Mouse (Mus musculus) hindbrain, embryonic 11.5 days (tissue): ENCODE measurements around the gene Gipc2. TPM values are rescaled to one million over a fixed set of nuclear protein-coding genes. Genes with fewer than 3 reads are reported as not detected.

Experiments used
- ATAC-seq: fragments of 200-750 bp; cut with Nextera tagmentation; 2 replicates; pipeline ENCODE4 v1.8.0; 2017; ENCODE audit warnings: mild to moderate bottlenecking, moderate TSS enrichment, moderate library complexity; ENCODE audit not compliant: low FRiP score
- DNase-seq: peaks from one replicate; pipeline ENCODE4 v3.0.0-alpha.2; 2015; ENCODE audit warnings: low spot score
- H3K27ac ChIP-seq: fragments of 300-500 bp; sonication (generic); 2 replicates; pipeline ENCODE4 v1.5.1; 2014; ENCODE audit warnings: mild to moderate bottlenecking, low read depth, low read length
- H3K27me3 ChIP-seq: fragments of 300-500 bp; sonication (generic); 2 replicates; pipeline ENCODE4 v1.6.1; 2014; ENCODE audit warnings: mild to moderate bottlenecking, low read length, moderate library complexity, mixed read lengths; ENCODE audit not compliant: control insufficient read depth, insufficient read depth
- H3K36me3 ChIP-seq: fragments of 300-500 bp; sonication (generic); 2 replicates; pipeline ENCODE4 v1.6.1; 2014; ENCODE audit warnings: mild to moderate bottlenecking, low read length, moderate library complexity, mixed read lengths; ENCODE audit not compliant: control insufficient read depth, insufficient read depth
- H3K4me1 ChIP-seq: fragments of 300-500 bp; sonication (generic); replicated peaks from 2 replicates; pipeline ENCODE4 v1.6.1; 2014; ENCODE audit warnings: low read length, mixed read lengths; ENCODE audit not compliant: control insufficient read depth, insufficient read depth
- H3K4me2 ChIP-seq: fragments of 300-500 bp; sonication (generic); replicated peaks from 2 replicates; pipeline ENCODE4 v1.6.1; 2014; ENCODE audit warnings: mild to moderate bottlenecking, low read depth, low read length
- H3K4me3 ChIP-seq: fragments of 300-500 bp; sonication (generic); 2 replicates; pipeline ENCODE4 v1.5.1; 2014; ENCODE audit warnings: low read depth, low read length
- H3K9ac ChIP-seq: fragments of 300-500 bp; sonication (generic); 2 replicates; pipeline ENCODE4 v1.6.1; 2014; ENCODE audit warnings: low read depth, low read length
- H3K9me3 ChIP-seq: fragments of 300-500 bp; sonication (generic); 2 replicates; pipeline ENCODE4 v1.6.1; 2016; ENCODE audit warnings: low read length; ENCODE audit not compliant: control insufficient read depth
- WGBS: fragments of 180-500 bp; shearing (Covaris S2); extraction: QIAGEN DNeasy Blood & Tissue Kit; methylation state at CpG from one replicate; pipeline ENCODE4 v1.1.7; 2014; 5-methylcytosine and 5-hydroxymethylcytosine counted together
- polyA plus RNA-seq: library from polyadenylated mRNA; unstranded; fragments of >200 nt; fragmentation: Nextera tagmentation; extraction: Ambion mirVana; gene quantifications from 2 replicates; pipeline ENCODE4 v1.2.1, GENCODE M21; 2014

Gene Gipc2
- polyA plus RNA-seq, 1 experiment from 2014 or later: 5.0 TPM

DNA sequence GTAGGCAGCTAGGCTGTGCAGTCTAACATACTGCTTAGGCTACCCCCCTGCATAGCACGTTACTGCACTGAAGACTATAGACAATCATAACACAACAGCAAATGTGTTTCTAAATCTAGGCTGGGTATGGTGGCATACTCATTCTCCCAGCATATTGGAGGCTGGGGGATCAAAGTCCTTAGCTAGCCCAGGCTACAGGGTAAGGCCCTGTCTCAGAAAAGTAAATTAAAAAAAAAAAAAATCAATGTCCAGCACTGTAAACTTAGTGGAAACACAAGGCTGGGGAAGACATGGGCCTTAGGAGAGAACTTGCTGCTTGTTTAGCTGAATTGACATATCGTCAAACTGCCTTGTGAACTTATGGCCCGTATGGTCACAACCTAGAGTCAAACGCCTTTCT is 14.6 kb upstream of the Gipc2 start:
- Histone ChIP-seq H3K9ac (no peak overlapping the region), H3K4me1 (no peaks in the 10 kb centered on the region), H3K4me3 (no peak overlapping the region), H3K9me3 (no peaks in the 10 kb centered on the region), H3K27me3 (no peaks in the 10 kb centered on the region), H3K4me2 (no peak overlapping the region), H3K36me3 (no peaks in the 10 kb centered on the region), H3K27ac (no peak overlapping the region)
- ATAC-seq (no peak), DNase-seq (no peak)
- WGBS: 86% methylated on average over 4 of the region's 4 CpGs

DNA sequence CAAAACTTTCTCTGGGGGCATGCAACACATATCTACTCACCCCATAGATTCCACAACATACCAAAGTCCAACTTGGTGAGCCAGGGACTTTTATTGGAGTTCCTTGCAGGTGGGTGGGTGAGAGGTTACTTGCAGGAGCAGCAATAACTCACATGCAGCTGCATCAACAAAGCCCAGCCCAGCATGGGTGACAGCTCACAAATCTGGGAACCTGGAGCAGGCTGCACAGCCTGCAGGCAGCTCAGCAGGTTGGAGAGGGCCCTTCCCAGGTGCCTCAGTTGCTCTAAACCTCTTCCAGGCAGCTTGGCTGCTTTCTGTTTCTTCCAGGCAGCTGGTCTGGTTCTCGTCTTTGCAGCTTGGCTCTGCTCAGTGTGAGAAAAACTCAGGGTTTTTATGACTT is 13.3 kb upstream of the Gipc2 start:
- Histone ChIP-seq H3K4me2 (no peak overlapping the region), H3K27me3 (no peaks in the 10 kb centered on the region), H3K27ac (no peak overlapping the region), H3K4me3 (no peak overlapping the region), H3K9ac (no peak overlapping the region), H3K9me3 (no peaks in the 10 kb centered on the region), H3K36me3 (no peaks in the 10 kb centered on the region), H3K4me1 (no peaks in the 10 kb centered on the region)
- WGBS: 63% methylated on average over 1 of the region's 1 CpGs
- DNase-seq (no peak), ATAC-seq (no peak)

DNA sequence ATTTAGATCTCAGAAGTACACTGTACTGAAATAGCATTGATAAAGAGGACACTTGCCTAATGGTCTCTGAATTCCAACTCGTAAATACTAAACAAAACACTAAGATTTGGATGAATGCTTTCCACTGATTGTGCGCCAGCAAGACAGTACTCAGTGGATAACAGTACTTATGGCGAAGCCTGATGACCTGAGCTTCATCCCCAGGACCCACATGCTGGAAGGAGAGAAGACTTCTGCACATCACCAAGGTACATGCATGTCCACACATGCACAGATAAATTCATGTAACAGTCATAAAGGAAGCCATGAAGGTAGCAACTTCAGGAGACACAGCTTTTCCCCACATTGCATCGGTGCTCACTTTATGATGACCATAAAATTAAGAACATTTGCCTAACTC is 12.8 kb upstream of the Gipc2 start:
- H3K27ac ChIP-seq: no peak overlapping the region
- ATAC-seq (no peak), DNase-seq (no peak)
- H3K4me3 ChIP-seq: no peak overlapping the region
- no peaks in the 10 kb centered on the region for H3K4me1 ChIP-seq
- no peaks in the 10 kb centered on the region for H3K9me3 ChIP-seq
- 91% methylated on average over 4 of the region's 4 CpGs for WGBS
- H3K9ac ChIP-seq: no peak overlapping the region
- H3K27me3 ChIP-seq: no peaks in the 10 kb centered on the region
- no peak overlapping the region for H3K4me2 ChIP-seq
- H3K36me3 ChIP-seq: no peaks in the 10 kb centered on the region

DNA sequence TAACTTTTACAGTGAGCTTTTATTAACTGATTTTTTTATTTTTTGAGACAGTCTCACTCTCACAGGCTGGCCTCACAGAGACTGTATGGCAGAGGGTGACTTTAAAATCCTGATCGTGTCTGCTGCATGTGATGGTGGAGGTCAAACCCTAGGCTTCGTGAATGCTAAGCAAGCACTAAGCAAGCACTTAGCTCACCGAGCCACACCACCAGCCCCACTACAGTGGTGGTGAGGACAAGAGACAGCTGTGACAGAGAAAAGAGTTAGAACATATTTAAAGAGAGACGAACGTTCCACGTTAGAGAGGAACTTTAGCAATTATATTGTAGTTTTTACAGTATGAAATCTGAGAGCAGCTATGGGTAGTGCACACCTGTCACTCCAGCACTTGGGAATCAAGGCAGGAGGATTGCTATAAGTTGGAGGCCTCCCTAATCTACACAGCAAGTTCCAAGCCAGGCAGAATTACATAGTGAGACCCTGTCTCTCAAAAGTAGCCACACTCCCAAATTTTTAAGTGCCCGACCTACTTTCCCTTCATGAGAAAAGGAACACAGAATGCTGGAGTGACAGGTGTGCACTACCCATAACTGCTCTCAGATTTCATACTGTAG is 6.4 kb upstream of the Gipc2 start:
- Histone ChIP-seq H3K9ac (no peak overlapping the region), H3K27ac (no peak overlapping the region), H3K4me2 (no peak overlapping the region), H3K9me3 (no peaks in the 10 kb centered on the region), H3K4me3 (no peak overlapping the region), H3K27me3 (no peaks in the 10 kb centered on the region), H3K36me3 (no peaks in the 10 kb centered on the region), H3K4me1 (no peaks in the 10 kb centered on the region)
- 85% methylated on average over 7 of the region's 7 CpGs for WGBS
- no peak for ATAC-seq
- no peak for DNase-seq

GRCm38 (mm10) chr3:152171862-152172261 is 5.8 kb upstream of the Gipc2 start:
- Histone ChIP-seq H3K36me3 (no peaks in the 10 kb centered on the region), H3K27ac (no peak overlapping the region), H3K4me1 (no peaks in the 10 kb centered on the region), H3K4me2 (no peak overlapping the region), H3K9me3 (no peaks in the 10 kb centered on the region), H3K27me3 (no peaks in the 10 kb centered on the region), H3K4me3 (no peak overlapping the region), H3K9ac (no peak overlapping the region)
- ATAC-seq (no peak), DNase-seq (no peak)
- 76% methylated on average over 7 of the region's 7 CpGs for WGBS

DNA sequence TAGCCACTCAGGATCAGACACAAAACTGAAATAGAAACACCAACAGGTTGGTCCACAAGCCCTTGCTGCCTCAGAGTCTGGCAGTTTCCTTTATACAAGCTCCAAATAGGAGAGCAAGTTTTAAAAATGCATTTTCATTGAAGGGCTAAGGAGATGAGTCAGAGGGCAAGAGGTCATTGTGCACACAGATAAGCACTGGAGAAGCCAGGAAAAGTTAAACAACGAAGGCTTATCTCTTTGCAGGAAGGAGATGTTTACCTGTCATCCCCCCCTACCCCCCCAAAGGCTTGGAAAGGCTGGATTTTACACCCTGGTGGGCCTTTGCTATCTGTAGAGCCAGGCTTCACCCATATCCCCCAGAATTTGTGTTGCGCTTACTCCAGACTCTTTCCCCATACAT is 5.2 kb upstream of the Gipc2 start:
- no peak overlapping the region for H3K9ac ChIP-seq
- H3K27ac ChIP-seq: no peak overlapping the region
- ATAC-seq: no peak
- H3K4me3 ChIP-seq: no peak overlapping the region
- no peaks in the 10 kb centered on the region for H3K4me1 ChIP-seq
- no peaks in the 10 kb centered on the region for H3K36me3 ChIP-seq
- no peaks in the 10 kb centered on the region for H3K27me3 ChIP-seq
- H3K4me2 ChIP-seq: no peak overlapping the region
- no peak for DNase-seq
- no peaks in the 10 kb centered on the region for H3K9me3 ChIP-seq
- WGBS: 69% methylated on average over 2 of the region's 2 CpGs

- no peak for DNase-seq
- peaks cover 5% of the 10 kb centered on the region for H3K27me3 ChIP-seq
- H3K27ac ChIP-seq: no peak overlapping the region
- no peaks in the 10 kb centered on the region for H3K9me3 ChIP-seq
- no peaks in the 10 kb centered on the region for H3K36me3 ChIP-seq
- WGBS: 56% methylated on average over 1 of the region's 1 CpGs
- H3K4me3 ChIP-seq: no peak overlapping the region
- no peak overlapping the region for H3K4me2 ChIP-seq
- no peak overlapping the region for H3K9ac ChIP-seq
- H3K4me1 ChIP-seq: peaks cover 4% of the 10 kb centered on the region; the same call in 1 of the 2 replicates
- ATAC-seq: no peak
Observed at GRCm38 (mm10) chr3:152170407-152170806, 4.4 kb upstream of the Gipc2 start.

DNA sequence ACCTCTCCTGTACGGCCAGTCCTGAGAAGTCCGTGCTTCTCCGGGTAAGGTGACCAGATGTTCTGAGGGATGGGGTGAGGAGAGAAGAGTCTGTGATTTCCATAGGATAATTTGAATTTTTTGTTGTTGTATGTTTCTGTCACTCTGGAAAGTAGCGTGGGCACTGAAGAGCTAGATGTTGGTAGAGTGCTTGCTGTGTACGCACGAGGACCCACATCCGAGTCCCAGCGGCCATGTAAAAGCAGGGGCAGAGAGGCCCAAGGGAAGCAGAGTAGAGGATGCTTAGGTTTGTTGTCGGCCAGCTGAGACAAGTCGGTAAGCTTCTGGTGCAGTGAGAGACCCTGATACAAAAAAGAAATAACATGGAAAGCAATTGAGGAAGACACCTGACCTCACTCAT is 2.0 kb upstream of the Gipc2 start:
- Histone ChIP-seq H3K4me2 (no peak overlapping the region), H3K4me3 (no peak overlapping the region), H3K27ac (no peak overlapping the region), H3K27me3 (peaks cover 10% of the 10 kb centered on the region), H3K36me3 (no peaks in the 10 kb centered on the region), H3K9ac (no peak overlapping the region), H3K9me3 (no peaks in the 10 kb centered on the region), H3K4me1 (peaks cover 4% of the 10 kb centered on the region; the same call in 1 of the 2 replicates)
- WGBS: 92% methylated on average over 10 of the region's 10 CpGs
- ATAC-seq (no peak), DNase-seq (no peak)

DNA sequence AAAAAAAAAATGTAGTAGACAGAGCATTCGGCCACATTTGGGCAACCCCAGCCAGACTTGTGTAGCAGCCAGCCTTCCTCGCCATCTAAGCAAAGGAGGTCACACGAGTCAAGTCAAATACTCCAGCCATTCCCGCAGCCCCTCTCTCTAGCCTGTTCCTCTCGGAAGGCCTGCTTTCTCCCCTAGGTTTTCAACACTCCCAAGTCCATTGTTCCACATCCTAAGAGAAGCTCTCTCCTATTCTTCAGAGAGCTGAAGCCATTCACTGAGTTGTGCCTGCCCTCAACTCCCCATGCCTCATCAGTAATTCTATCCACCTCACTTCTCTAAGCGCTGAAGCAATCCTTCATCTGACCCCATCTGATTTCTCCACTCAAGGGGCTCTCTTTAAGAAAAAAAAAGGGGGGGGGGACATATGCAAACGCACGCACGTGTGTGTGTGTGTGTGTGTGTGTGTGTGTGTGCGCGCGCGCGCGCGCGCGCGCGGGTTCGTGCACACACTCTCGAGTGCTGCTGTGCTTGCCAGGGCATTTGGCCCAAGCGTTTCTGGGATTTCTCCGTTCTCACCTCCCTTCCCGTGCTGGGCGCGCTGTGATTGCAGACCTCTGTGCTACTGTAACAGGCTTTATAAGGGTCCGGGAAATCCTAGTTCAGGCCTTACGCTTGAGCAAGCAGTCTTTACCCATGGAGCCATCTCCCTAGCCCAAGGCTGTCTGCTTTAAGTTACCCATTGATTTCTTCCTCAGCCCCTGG is 845 bp upstream of the Gipc2 start:
- Histone ChIP-seq H3K9ac (peak overlapping the region; percentile 49; the same call in 1 of the 2 replicates), H3K4me3 (peak overlapping the region; percentile 25), H3K4me2 (peak overlapping the region; percentile 98), H3K4me1 (peaks cover 4% of the 10 kb centered on the region; the same call in 1 of the 2 replicates), H3K27ac (no peak overlapping the region), H3K27me3 (peaks cover 10% of the 10 kb centered on the region), H3K36me3 (no peaks in the 10 kb centered on the region), H3K9me3 (no peaks in the 10 kb centered on the region)
- ATAC-seq (peak; percentile 49), DNase-seq (peak; percentile 56)
- 8% methylated on average over 27 of the region's 29 CpGs for WGBS
